Mouse (Mus musculus) left cerebral cortex, adult 8-10 months (tissue): ENCODE data around the gene Sun5. TPM values are rescaled to one million over a fixed set of nuclear protein-coding genes. Genes with fewer than 3 reads are reported as not detected.
"Not testable (repeated sequence)": the region's sequence is repeated elsewhere in the genome, so short reads cannot be mapped to it uniquely, and the experiment has no call there.

Experiments used
- DNase-seq, 2 experiments: peaks; one replicate each; pipeline ENCODE4 v3.0.0; 2022; ENCODE audit warnings: low spot score in 2 of 2
- total RNA-seq, 4 experiments: library from RNA; stranded (reverse); gene quantifications; 2 replicates each; pipeline ENCODE4 v1.2.4; 2022

Gene Sun5
- not detected for total RNA-seq

DNA sequence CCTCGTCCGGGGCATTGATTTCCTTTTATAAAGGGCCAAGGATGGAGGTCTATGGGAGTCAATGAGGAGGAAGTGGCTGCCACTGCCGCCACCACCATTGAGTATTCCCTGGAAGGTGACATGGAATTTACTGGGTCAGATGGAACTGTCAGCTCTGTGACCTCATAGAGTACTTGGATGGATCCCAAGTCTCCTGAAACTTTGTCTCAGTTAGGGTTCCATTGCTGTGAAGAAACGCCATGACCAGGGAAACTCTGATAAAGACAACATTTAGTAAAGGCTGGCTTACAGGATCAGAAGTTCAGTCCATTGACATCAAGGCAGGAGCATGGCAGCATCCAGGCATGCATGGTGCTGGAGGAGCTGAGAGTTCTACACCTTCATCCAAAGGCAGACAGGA is at the start of gene Sun5:
Gene Sun5, minus strand, starts transcription at position 101 of the 400 bp plus-strand sequence.
- no peak for DNase-seq

DNA sequence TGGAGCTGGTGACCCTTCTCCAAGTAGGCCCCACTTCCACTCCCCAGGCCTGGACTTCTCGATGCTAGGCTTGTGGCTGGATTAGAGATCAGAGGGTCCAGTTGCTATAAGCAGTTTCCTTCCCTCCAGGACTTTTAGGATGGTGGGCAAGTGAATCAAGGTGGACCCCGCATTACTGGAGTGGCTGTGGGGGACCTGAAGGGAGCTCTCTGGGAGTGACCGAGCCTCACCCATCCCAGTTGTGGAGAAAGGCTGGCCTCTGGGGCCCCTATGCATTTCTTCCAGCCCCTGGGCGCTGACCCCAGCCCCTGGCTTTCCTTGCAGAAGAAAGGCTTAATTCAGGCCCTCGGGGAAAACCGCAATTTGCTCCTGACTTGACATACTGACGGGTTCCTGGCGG is 47.0 kb upstream of the Sun5 start, which contains the start of gene Bpifb3:
Gene Bpifb3, plus strand, starts transcription at position 301 of the 400 bp plus-strand sequence.
- no peak for DNase-seq

DNA sequence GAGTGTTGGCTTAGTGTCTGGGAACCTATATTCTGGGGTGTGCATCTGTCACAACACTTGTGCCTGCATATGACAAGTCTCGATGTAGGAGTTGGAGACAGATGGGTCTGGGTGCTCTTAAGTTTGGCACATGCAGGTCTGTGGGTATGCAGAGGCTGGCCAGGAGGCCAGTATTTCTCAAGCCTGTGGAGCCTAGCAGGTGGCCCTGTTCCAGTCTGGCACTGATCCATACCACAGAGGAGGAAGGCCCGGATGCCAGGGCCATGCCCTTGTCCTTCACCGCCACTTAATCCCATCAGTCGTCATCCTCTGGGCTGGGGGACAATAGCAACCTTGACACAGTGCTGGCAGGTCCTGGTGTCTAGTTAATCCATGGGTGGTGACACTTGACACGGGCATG is 43.3 kb upstream of the Sun5 start:
- peak in 1 of 2 experiments; percentile 38 for DNase-seq

DNA sequence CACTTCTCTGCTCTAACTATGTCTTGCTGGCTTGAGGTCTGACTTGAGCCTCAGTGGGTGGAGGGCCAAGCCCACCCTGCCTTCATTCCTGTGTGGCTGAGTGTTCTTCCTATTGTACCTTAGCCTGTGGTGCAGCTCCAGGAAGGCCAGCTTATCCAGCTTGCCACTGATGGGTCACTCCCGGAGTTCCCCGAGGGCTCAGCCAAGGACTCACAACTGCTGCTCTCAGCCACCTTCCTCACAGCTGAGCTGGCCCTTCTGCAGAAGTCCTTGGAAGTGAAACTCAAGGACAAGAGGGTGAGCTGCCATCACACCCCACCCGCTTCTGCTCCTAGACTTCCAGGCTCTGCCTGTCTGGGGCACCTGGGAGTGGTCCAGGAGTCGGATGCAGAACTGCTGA is 35.7 kb upstream of the Sun5 start:
- DNase-seq, result no peak

DNA sequence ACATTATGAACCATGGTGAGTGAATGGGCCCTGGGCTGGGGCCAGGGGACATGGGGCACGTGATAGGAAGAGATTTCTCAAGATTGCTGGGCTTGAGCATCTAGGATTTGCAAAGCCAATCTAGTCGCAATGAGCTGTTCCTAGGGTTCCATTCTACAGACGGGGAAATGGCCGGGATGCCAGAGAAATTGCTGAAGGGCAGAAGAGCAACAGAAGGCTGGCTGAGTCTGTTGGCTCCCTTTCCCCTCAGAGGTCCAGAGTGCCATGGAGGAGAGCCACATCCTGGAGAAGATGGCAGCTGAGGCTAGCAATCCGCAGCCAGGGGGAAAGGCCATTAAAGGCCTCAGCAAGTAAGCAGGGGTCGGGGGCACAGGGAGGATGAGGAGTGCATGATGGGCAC is 31.8 kb upstream of the Sun5 start:
- no peak for DNase-seq

DNA sequence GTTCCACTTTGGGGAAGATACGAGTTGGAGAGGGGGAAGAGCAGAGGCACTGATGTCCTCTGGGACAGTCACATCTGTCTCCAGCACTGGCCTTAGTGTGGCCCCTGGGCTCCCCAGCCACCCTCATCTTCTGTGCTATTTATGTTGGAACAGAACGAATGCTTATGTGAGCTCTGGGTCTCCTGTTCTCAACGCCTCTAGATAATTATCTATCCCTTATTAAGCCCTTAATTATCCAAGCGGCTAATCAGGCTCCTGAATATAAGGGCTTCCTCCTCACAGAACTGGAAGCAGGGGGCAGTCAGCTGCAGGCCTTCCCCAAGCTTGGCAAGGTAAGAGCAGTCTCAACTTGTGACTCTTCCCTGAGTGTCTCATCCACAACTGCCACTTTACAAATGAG is 29.2 kb upstream of the Sun5 start, which contains the start of gene Bpifb6:
Gene Bpifb6, plus strand, starts transcription at position 301 of the 400 bp plus-strand sequence.
- no peak for DNase-seq

DNA sequence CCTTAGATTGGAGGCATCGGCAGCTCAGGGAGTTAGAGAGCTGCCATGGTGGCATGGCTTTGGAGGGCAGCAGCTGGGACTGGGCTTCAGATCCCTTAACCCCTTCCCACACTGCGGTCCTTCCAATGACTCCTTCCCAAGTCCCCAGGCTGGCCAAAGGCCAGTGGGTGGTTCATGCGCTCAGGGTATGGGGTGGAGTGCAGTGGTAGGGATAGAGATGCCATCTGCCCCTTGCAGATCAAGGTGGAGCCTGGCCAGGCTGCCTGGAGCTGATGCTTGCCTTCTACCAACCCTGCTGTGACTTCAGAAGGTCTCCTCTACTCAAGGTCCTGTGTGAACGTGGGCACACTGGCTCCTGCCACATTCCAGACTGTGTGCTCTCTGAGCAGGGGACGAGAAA is 28.2 kb upstream of the Sun5 start:
- DNase-seq, result no peak

DNA sequence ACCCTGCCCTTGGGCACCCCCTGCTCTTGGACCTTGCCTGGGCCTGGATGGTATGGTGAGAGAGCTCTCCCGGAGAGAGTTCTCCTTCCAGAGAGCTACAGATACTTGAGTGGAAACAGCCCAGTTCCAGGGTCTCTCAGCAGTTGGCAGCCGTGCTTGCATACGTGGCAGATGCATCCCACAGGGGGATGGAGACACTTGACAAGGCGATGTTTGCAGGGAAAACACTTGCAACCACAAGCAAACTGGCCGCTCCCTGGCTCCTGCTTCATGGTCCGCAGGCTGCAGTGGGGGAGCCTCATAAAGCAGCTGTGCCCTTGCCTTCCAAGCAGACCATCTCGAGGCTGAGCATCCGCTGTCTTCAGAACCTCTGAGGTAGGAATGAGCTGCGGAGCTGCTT is 3.9 kb upstream of the Sun5 start, which contains the start of gene Bpifb2:
Gene Bpifb2, plus strand, starts transcription at position 301 of the 400 bp plus-strand sequence.
- DNase-seq, result no peak

DNA sequence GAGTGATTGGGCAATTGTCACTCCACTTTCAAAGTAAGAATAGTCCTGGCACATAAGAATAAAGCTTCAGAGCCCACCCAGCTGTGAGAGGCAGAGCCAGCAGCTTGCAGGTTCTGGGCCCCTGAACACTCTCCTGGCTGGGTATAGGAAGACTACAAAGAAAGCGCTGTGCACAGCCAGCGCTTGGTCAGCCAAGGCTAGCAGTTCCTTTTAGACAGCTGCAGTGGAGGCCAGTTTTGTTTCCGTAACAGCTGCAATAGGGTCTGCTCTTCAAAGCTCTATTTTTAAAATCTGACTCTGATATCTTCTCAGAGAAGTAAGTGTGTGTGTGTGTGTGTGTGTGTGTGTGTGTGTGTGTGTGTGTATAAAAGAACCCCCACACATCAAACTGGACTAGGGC is 8.9 kb downstream of the Sun5 start:
- DNase-seq, result no peak

DNA sequence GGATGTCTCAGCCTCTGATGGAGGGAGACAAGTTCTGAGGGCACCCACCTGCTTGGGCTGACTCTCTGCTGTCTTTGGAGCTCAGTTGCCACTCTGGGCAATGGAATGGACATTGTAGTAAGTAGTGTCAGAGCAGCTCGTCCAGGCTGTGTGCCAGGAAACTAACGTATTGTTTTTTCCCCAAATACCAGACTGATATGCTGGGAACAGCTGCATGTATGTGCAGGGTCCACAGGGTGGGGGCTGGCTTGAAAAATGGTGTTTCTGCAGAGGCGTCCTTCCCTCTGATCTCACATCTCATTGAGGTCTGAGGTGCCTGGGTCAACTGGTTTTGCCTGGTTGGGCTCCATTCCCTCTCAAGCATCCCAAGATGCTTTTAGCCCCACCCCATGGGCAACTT is 10.2 kb downstream of the Sun5 start:
- DNase-seq, result no peak

DNA sequence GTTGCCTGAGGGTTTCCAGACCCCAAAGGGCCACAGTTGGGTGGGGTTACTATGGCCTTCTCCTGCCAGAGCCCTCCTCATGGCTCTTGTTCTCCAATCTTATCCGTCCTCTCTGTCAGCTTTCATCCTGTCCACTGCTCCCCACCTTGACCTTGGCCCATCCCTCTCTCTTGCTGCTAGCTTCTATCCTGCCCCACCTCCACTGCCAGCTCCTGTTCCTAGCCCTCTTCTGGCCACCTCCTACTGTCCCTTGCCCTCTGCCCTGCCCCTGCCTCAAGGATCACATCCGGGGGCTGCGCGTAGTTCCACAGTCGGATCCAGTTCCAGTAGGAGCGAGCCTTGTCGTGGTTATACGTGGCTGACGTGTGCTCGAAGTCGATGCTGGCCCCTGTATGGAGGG is 10.6 kb downstream of the Sun5 start:
- DNase-seq, result no peak

DNA sequence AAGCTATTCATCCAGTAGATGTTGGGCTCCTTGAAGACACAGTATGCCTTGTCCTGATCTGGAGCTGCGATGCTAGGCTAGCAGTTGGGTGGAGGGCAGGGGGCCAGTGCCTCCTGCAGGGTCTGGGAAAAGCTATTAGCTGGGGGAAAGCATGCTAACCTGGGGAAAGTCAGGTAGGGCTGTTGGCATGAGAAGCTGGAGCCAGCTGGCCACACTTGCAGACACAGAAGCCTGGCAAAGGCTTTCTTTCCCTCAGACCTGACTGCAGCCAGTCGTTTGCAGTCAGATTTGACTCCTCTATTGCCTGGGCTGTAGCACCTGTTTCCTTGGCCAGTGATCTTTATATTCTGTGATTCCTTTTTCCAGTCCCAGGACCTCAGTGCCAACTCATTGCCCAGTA is 11.3 kb downstream of the Sun5 start:
- no peak for DNase-seq

DNA sequence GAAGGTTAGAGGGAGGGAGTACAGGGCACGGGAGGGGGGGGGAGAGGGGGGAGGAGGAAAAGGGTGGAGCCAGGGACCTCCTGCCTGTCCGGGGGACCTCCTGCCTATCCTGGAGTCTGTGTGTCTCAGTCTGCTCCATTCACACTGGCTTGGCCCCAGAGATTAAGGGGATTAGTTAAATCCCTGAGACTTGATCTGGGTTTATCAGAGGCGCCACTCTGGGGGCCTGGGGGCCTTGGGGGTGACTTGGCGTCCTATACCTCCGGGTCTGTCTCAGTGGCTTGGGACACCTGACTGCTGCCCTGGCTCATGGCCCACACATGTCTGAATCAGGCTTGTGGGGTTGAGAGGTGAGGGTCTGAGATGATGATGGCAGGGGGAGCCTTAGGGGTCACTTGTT is 17.3 kb downstream of the Sun5 start:
- no peak for DNase-seq

DNA sequence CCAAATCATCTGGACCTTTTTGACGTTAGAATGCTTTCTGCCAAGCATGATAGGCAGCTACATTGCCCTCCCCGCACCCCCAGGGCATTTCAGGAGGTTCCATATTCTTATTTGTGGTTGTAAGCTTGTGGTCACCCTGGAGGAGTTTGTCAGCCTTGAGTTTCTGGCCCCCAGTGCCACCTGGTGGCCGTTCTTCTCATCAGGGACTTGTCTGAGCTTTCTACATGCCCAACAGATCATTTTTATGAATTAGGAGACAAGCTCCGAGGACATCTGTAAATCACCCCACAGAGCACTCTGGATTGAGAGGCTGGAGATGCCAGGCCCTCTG is 19.9 kb downstream of the Sun5 start:
- peak; percentile 19 to 24 for DNase-seq

DNA sequence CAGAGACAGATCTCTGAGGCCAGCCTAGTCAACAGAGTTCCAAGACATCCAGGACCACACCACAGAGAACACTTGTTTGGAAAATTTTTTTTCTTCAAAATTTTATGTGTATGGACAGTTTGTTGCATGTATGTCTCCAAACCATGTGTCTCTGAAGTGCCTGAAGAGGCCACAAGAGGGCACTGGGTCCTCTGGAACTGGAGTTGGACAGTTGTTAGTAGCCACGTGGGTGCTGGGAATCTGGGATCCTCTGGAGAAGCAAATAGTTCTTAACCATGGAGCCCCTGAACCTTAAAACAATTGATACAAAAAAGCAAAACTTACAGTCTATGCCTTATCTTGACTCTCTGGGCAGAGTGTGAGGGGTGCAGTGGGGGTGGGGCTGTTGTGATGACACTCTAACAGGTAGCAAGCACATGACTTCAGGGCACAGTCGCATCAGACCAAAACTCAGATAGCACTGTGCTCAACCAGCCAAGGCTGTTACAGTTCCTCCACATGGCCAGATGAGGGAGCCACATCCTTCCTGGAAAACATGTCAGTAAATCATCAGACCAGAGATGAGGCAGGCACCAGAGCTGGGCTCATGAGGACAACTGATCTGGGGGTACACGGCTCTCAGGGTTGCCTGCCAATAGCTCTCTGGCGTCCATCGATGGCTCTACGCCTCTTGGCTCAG is 20.4 kb downstream of the Sun5 start:
- no peak for DNase-seq

DNA sequence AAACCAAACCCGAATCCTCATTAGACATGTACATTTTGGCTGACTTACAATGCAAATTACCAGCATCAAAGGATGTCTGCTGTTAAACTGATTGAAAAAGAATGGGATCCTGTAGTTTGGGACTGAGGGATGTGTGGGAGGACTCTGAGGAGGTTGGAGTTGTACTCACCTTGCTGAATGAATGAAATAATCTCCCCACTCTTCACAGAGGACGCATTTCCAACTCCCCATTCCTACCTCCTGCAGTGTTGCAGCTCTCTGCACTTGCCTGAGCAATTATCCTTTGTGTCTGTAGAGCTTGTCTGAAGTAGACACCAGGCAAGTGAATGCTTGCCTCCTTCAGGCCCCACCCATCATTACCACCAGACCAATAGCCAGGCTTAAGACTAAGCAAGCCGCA is 22.5 kb downstream of the Sun5 start:
- no peak for DNase-seq

DNA sequence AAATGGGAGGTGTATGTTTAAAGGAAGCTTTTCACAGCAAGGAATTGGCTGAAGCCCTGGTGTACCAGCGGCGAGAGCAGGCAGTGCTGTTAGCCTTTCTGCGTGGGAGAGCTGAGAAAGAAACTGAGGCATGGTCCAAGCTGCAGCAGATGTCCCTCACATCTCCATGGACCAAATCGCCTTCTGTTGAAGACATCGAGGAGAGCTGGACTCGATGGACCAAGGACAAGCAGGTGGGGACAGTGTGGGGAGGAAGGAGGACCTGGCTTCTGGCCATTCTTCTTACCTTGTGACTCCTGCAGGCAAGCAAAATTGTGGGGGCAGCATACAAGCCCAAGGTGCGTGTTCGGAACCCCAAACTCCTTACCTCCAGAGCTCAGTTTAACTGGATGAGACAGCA is 28.0 kb downstream of the Sun5 start:
- DNase-seq, result no peak

DNA sequence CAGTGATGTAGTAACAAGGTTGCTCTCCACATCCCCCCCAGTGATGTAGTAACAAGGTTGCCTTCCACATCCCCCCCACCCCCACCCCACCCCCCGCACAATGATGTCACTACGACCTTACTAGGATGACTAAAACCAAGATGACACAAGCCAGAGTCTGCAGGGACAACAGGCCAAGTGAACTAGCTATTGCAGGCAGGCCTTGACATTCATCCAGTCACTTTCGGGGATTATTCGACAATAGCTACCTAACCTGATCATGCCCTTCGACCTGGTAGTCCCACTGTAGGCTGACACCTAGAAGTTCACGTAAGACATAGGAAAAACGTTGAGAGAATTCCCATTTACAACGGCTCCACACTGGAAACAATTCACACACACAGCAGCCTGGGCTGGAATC is 37.6 kb downstream of the Sun5 start:
- DNase-seq, result no peak

DNA sequence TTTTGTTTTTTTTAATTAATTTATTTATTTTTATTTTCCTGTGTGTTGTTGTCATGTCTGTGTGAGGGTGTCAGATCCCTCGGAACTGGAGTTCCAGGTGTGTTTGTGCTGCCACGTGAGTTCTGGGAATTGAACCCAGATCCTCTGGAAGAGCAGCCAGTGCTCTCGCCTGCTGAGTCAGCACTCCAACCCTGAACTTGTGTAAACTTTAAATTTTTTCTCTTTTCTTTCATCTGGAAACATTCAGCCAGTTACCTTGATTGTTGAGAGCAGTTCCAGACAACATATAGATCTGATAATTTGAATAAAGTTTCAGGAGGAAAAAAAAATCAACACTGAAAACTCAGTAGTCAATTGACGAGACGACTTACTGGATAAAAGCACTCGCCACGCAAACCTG is 42.2 kb downstream of the Sun5 start:
- no peak for DNase-seq

DNA sequence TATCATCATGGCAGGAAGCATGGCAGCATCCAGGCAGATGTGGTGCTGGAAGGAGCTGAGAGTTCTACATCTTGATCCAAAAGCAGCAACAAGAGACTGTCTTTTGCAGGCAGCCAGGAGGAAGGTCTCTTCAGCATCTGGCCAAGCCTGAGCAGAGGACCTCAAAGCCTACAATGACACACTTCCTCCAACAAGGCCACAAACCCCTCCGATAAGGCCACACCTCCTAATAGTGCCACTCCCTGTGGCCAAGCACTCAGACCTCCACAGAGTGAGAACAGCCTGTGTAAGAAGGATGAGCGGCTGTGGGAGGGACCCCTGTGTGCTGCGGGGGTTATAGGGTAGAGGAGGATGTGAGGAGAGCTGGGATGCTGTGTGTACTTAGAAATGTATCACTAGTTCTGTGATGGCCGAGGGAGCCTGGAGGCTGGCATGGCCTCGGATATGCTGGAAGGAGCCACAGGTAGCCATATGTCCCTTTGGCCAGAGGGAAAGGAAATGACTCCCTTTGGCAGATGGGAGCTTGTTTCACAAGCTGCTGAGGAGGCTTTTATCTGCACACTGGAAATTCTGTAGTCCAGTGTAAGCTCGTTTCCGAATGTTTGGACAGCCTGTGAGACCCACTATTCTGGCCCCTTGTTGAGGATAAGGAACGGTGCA is 43.6 kb downstream of the Sun5 start:
- DNase-seq, result no peak

DNA sequence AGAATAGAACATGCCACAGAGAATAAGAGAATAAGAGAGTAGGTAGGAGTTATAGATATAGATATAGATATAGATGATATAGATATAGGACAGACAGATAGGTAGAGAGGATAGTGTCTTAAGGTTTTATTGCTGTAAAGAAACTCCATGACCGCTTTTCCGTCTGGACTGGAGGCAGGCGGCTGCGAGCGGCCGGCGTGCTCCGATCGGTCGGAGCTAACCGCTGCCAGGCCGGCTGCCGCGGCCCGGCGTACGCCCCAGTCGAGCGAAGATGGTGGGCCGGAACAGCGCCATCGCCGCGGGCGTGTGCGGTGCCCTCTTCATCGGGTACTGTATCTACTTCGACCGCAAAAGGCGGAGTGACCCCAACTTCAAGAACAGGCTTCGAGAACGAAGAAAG is 45.0 kb downstream of the Sun5 start:
- DNase-seq, result not testable (repeated sequence)

DNA sequence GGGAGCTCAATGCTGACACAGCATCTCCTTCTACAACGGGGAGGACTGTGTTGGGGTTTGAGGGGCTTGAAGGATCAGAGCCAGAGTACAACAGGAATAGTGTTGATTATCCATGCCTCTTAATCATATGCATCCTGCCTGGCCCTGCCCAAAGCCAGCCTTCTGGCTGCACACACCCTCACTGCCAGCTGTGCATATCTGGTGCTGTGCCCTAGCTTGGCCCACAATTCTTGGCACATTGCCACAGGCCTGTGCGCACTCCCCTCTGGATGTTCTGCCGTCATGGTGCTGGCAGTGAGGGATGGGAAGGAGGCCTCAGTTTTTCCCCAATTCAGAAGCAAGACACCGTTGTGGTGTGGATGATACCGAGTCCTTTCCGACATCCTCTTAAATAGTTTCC is 46.3 kb downstream of the Sun5 start:
- no peak for DNase-seq

DNA sequence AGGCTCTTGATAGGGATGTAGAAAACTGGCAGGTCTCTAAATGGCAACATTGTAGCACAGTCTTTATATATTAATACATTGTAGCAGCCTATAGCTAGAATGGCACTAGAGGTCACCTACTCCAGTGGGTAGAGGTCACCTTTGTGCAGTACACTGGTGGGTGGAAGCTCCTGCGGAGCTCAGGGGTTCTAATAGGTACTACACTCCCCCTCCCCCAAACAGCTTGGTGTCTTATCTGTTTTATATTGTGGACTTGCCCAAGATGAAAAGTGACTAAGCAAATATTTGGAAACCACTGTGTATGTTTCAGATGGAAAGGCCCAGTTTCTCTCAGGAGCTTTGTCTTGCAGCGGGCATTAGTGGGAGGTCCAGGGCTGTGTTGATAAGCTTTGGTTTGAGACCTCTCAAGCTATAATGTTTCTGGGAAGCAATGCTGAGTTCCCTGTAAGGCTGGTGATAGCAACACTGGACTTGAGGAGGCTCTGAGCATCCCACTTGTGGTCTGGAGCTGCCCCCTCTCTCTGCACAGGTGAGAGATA is 48.8 kb downstream of the Sun5 start:
- DNase-seq, result no peak
